Mouse (Mus musculus): Measurements from ENCODE around the gene Ifi206. TPM values are rescaled to one million over a fixed set of nuclear protein-coding genes. Genes with fewer than 3 reads are reported as not detected.
"Not testable (repeated sequence)": the region's sequence is repeated elsewhere in the genome, so short reads cannot be mapped to it uniquely, and the experiment has no call there.

Ifi206 gene
- 0.38 and 0.66 TPM in 2 replicates for polyA plus RNA-seq (2012; rRNA removed)

DNA sequence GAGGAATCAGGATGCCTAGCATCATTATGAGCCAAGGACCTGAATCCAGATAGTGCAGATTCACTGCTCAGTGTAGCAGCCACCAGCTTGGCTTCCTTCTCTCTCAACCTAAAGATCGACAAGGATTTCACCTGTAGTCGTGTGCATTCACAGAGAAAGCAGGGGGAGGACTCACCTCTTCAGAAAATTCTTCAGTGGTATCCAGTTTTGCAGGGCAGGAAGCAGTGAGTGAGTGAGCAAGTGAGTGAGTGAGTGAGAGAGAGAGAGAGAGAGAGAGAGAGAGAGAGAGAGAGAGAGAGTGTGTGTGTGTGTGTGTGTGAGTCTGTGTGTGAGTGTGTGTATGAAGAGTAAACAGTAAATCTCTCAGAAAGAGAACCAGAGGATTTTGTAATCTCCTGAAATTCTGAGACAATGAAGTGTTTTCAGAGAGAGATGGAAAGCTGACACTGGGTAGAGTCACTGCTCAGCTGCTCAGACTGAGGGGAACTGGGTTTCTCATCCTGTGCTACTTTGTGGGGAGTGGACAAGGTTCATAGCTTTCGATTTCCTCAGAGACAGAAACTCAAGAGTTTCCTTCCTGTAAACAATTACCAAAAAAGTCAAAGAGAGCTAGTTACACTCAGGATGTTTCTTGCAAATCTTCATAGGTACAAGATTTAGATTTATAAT, at the start of gene Ifi206:
TSS of gene Ifi206 (minus strand) at position 230 of the 669 bp plus-strand sequence.
- DNase-seq (ENCODE audit: low read depth): not testable (repeated sequence)

GRCm38 (mm10) chr1:173535791-173536190, 45.0 kb upstream of the Ifi206 start, which contains the start of gene Ifi214:
Gene Ifi214 (minus strand): TSS chr1:173535957.
- not testable (repeated sequence) for DNase-seq (ENCODE audit: low read depth)

DNA sequence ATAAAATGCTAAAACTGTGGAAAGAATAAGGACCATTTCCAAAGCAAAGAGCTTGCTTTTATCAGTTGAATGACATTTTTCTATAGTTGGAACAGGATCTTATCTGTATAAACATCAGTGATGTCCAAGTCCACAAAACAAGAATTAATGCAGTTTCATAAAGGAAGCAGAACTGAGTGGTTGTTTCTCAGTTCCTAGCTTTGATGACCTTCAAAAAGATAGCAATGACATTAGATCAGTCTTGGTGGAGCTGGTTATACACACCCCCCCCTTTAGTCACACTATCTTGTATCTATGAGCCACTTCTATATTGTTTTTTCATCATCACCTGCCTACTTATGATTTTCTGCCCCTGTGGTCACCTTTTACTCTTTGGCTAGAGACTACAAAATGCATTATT, 30.6 kb upstream of the Ifi206 start:
- DNase-seq (ENCODE audit: low read depth): no peak

DNA sequence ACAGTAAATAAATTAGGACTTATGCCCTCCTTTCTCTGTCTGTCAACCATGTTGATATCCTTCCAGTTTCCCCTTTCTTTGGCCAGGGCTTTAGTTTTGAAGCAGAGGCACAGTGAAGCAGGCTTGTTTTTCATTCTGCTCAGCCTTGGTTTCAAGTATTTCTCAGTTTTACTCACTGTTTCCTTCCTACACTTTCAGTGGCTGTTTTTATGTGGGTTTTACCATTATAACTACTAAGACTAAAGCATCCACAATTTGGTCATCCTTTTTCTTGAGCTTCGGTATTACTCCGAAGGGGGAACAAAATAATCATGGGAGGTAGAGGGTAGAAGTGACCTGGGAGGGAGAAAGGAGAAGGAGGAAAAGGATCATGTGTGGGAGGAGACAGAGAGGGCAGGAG, 19.8 kb upstream of the Ifi206 start:
- not testable (repeated sequence) for DNase-seq (ENCODE audit: low read depth)

GRCm38 (mm10) chr1:173491483-173491882, 642 bp upstream of the Ifi206 start:
- DNase-seq (ENCODE audit: low read depth): not testable (repeated sequence)

- not testable (repeated sequence) for DNase-seq (ENCODE audit: low read depth)
Observed at GRCm38 (mm10) chr1:173481182-173481574, 9.7 kb downstream of the Ifi206 start.

- DNase-seq (ENCODE audit: low read depth): not testable (repeated sequence)
Observed at GRCm38 (mm10) chr1:173480399-173481181, 10.3 kb downstream of the Ifi206 start.

- DNase-seq (ENCODE audit: low read depth): no peak
Observed at GRCm38 (mm10) chr1:173456761-173457160, 34.1 kb downstream of the Ifi206 start.

- DNase-seq (ENCODE audit: low read depth): no peak
Observed at GRCm38 (mm10) chr1:173456139-173456754, 34.6 kb downstream of the Ifi206 start.

DNA sequence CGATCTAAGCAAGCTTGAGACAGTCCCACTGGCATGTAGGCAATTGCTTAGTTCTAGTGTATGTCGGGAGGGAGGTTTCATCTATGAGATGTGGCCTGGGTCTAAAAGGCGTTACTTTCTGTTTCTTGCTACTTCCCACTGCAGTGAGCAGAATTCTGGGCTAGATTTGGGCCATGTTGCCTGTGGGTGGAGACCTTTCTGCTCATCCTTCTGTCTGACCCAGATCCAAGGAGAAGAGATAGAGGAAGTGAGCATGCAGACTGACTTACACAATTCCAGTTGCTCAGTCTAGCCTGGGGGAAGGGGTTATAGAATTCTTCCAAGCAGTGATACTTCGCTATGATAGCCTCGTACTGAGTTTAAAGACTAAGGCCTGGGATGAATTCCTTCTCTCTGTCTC, 39.2 kb downstream of the Ifi206 start:
- no peak for DNase-seq (ENCODE audit: low read depth)

GRCm38 (mm10) chr1:173450621-173451020, 40.2 kb downstream of the Ifi206 start:
- DNase-seq (ENCODE audit: low read depth): no peak

- no peak for DNase-seq (ENCODE audit: low read depth)
Observed at GRCm38 (mm10) chr1:173447067-173447466, 43.8 kb downstream of the Ifi206 start.

DNA sequence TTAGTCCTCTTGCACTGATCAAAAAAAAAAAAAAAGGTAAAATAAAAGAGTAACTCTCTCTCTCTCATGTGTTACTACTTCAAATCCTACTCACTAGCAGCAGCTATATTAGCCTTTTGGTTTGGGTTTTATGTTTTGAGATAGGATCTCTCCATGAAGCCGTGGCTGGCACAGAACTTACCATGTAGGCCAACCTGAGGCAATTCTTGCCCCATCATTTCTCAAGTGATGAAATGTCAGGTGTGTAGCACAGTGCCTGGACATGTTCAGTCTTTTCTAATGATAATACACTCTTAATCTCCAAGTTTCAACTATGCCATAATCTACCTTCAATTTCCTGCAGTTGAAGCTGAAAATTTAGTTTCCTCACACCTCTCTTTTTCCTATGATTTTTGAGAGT, 47.8 kb downstream of the Ifi206 start:
- peak; percentile 95 for DNase-seq (ENCODE audit: low read depth)

GRCm38 (mm10) chr1:173441210-173441609, 49.6 kb downstream of the Ifi206 start:
- no peak for DNase-seq (ENCODE audit: low read depth)

GRCm38 (mm10) chr1:173440681-173441080, 50.2 kb downstream of the Ifi206 start:
- DNase-seq (ENCODE audit: low read depth): no peak

- DNase-seq (ENCODE audit: low read depth): no peak
Observed at GRCm38 (mm10) chr1:173437161-173437953, 53.5 kb downstream of the Ifi206 start.

GRCm38 (mm10) chr1:173432411-173432810, 58.4 kb downstream of the Ifi206 start:
- DNase-seq (ENCODE audit: low read depth): no peak

DNA sequence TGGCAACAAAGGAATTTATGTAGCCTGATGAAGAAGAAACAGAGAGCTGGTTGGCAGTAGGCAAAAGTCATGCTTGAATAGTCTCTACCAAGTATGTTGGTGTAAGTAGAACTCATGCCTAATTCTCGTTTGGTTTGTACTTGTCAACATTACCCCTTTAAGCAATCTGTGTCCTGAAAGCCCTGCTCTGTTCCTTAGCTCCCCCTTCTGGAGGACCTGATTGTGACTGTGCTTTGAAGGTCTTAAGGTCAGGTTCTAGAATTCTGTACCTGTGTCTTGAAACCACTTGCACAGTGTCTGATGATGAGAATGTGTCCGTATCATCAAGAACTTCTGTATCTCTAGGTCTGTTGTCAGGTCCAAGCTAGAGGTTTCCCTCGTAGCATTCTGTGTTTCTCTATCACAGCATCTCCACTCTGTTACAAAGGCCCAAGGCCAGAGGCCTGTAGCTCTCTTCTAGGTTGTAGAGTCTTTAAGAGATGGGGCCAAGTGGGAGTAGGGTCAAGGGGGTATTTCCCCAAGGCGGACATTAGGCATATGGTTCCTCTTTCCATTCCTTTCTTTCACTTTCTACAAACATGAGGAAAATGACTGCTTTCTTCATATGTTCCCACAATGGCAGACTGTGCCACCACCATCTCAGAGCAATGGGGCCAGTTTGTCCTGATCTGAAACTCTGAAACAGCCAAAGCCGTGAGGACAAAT, 60.7 kb downstream of the Ifi206 start:
- no peak for DNase-seq (ENCODE audit: low read depth)

DNA sequence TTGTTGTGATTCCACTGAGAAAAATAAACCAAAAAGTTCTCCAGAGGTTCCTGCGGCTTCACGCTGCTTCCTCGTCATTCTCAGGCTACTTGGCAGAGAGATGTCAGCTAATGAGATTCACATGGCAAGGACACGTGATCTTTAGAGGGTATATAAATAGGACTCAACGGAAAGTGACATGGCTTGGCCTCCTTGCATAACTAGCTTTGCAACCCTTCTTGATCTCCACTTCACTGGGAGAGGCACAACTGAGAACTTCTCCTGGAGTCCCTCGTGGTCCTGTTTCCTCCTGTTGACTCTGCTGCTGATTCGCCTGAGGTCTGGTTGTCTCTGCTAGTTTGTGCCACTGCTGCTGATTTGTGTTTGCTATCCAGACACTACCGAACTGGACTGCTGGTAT, 63.5 kb downstream of the Ifi206 start:
- DNase-seq (ENCODE audit: low read depth): no peak

GRCm38 (mm10) chr1:173426345-173426744, 64.5 kb downstream of the Ifi206 start:
- DNase-seq (ENCODE audit: low read depth): no peak

GRCm38 (mm10) chr1:173420374-173420773, 70.5 kb downstream of the Ifi206 start:
- DNase-seq (ENCODE audit: low read depth): no peak
